20 mouse cellular contexts compared by ENCODE assay signal in genomic region chr3:136166671-136167070, GRCm38 (mm10).
DNase-seq lines count a peak whose midpoint lies in the region; ATAC-seq and TF ChIP-seq lines count a peak whose summit lies in the region.
"Had no signal": no experiment of that assay in that cellular context is flagged by ENCODE, and none has a peak within 500 bp of the region (broad histone marks: within the 10 kb centered on the region; RNA-seq: fewer than 3 reads in every experiment).

No protein-coding gene starts in this region.

- peaks cover 15% of the 10 kb centered on the region; the same call in 1 of the 2 replicates for H3K4me1 ChIP-seq in cerebellum, adult 2 months (ENCODE audit: control insufficient read depth, insufficient read depth, low read length)
- no peaks in the 10 kb centered on the region for H3K4me1 ChIP-seq in intestine, postnatal 0 days (replicated peaks; ENCODE audit: control insufficient read depth, insufficient read depth, low read length)
- H3K4me1 ChIP-seq: embryonic facial prominence, embryonic 15.5 days; forebrain, embryonic 15.5 days; heart, embryonic 12.5 days had no signal

- TF ChIP-seq POLR2A in cerebellum, adult 2 months (IDR thresholded peaks at IDR 0.05; ENCODE audit: borderline replicate concordance, insufficient read depth, low read length) = no peak

- peak overlapping the region; percentile 69; the same call in 1 of the 2 replicates for H3K27ac ChIP-seq in cerebellum, adult 2 months (ENCODE audit: insufficient read depth, low read length)
- no peak overlapping the region for H3K27ac ChIP-seq in intestine, postnatal 0 days (ENCODE audit: low read depth, low read length)
- H3K27ac ChIP-seq: embryonic facial prominence, embryonic 15.5 days; forebrain, embryonic 15.5 days; heart, adult 2 months; hindbrain, embryonic 10.5 days; hindbrain, embryonic 14.5 days had no signal

- no peak overlapping the region for H3K4me2 ChIP-seq in intestine, postnatal 0 days (replicated peaks; ENCODE audit: low read depth)
- H3K4me2 ChIP-seq: embryonic facial prominence, embryonic 15.5 days; forebrain, embryonic 15.5 days; heart, embryonic 12.5 days; hindbrain, embryonic 14.5 days had no signal

- DNase-seq in cerebellum, adult 2 months = no peak
- DNase-seq in cerebellum, adult 11-12 months = no peak
- peak; percentile 4 for DNase-seq in lung, postnatal 25 days (ENCODE audit: low spot score)
- no peak for DNase-seq in lung, postnatal 4 days
- DNase-seq in 3134 (ENCODE audit: extremely low read depth, insufficient read length, low spot score) = peak; percentile 51
- peak; percentile 60 for DNase-seq in adipocyte (ENCODE audit: low spot score)
- no peak for DNase-seq in right cerebral cortex, postnatal 14 days
- DNase-seq: adrenal gland, postnatal 14 days; cerebellum, adult 8-10 months; embryo, embryonic 11 days; gastrocnemius, postnatal 10 days had no signal

- no peak for ATAC-seq in intestine, postnatal 0 days
- ATAC-seq: forebrain, embryonic 15.5 days had no signal

- H3K27me3 ChIP-seq in cerebellum, adult 2 months (ENCODE audit: control insufficient read depth, insufficient read depth, low read length) = no peaks in the 10 kb centered on the region
- H3K27me3 ChIP-seq in intestine, postnatal 0 days (replicated peaks; ENCODE audit: control insufficient read depth, insufficient read depth, low read length) = no peaks in the 10 kb centered on the region
- H3K27me3 ChIP-seq: CH12.LX; embryonic facial prominence, embryonic 15.5 days; forebrain, embryonic 15.5 days; heart, embryonic 12.5 days had no signal

- WGBS in cerebellum, adult 2 months = 93% methylated on average over 4 of the region's 4 CpGs
- 79% methylated on average over 4 of the region's 4 CpGs for WGBS in intestine, postnatal 0 days

- TF ChIP-seq CTCF in cerebellum, adult 2 months (IDR thresholded peaks at IDR 0.05; ENCODE audit: borderline replicate concordance, insufficient read depth, low read depth, low read length) = no peak
- TF ChIP-seq CTCF in intestine, postnatal 0 days (IDR thresholded peaks at IDR 0.05; ENCODE audit: low read depth) = no peak

- H3K4me3 ChIP-seq in cerebellum, adult 2 months (replicated peaks; ENCODE audit: insufficient read depth, low read depth, low read length) = no peak overlapping the region
- H3K4me3 ChIP-seq in intestine, postnatal 0 days (ENCODE audit: low read depth, low read length) = no peak overlapping the region
- H3K4me3 ChIP-seq: embryonic facial prominence, embryonic 15.5 days; erythroblast, embryonic 14.5 days; forebrain, embryonic 15.5 days; heart, adult 2 months; heart, embryonic 12.5 days; hindbrain, embryonic 10.5 days had no signal

- no peaks in the 10 kb centered on the region for H3K36me3 ChIP-seq in intestine, postnatal 0 days (ENCODE audit: control insufficient read depth, insufficient read depth)
- H3K36me3 ChIP-seq: embryonic facial prominence, embryonic 15.5 days; forebrain, embryonic 15.5 days; heart, embryonic 12.5 days; hindbrain, embryonic 10.5 days had no signal

- no peak overlapping the region for H3K9ac ChIP-seq in intestine, postnatal 0 days (ENCODE audit: low read depth, low read length)
- H3K9ac ChIP-seq: embryonic facial prominence, embryonic 15.5 days; forebrain, embryonic 15.5 days; heart, embryonic 12.5 days; hindbrain, embryonic 14.5 days had no signal

- no peaks in the 10 kb centered on the region for H3K9me3 ChIP-seq in intestine, postnatal 0 days (ENCODE audit: control insufficient read depth)
- H3K9me3 ChIP-seq: embryonic facial prominence, embryonic 15.5 days; forebrain, embryonic 15.5 days; heart, embryonic 12.5 days; hindbrain, embryonic 10.5 days had no signal

Comparison
In these comparisons a context has a peak if more than half of its experiments do, and no peak if none do; other contexts are left out.
1. DNase-seq: peak in lung, postnatal 25 days (single experiment), 3134 (single experiment) and adipocyte (single experiment); none in cerebellum, adult 2 months (0 of 2), cerebellum, adult 11-12 months (single experiment), lung, postnatal 4 days (0 of 2) and right cerebral cortex, postnatal 14 days (single experiment).